Mouse (Mus musculus) midbrain, embryonic 10.5 days (tissue): Measurements from ENCODE around the gene Sgcb. TPM values are rescaled to one million over a fixed set of nuclear protein-coding genes. Genes with fewer than 3 reads are reported as not detected.

ENCODE experiments used
- DNase-seq: peaks from one replicate; pipeline ENCODE4 v3.0.0-alpha.2; 2017; ENCODE audit warnings: low spot score
- H3K27ac ChIP-seq: fragments of 300-500 bp; sonication (generic); replicated peaks from 2 replicates; pipeline ENCODE4 v1.5.1; 2016; ENCODE audit warnings: mild to moderate bottlenecking
- H3K27me3 ChIP-seq: fragments of 300-500 bp; sonication (generic); 2 replicates; pipeline ENCODE4 v1.6.1; 2016; ENCODE audit warnings: low read depth, mild to moderate bottlenecking; ENCODE audit not compliant: poor library complexity, severe bottlenecking
- H3K36me3 ChIP-seq: fragments of 300-500 bp; sonication (generic); 2 replicates; pipeline ENCODE4 v1.6.1; 2016; ENCODE audit warnings: mild to moderate bottlenecking, moderate library complexity
- H3K4me1 ChIP-seq: fragments of 300-500 bp; sonication (generic); 2 replicates; pipeline ENCODE4 v1.6.1; 2016
- H3K4me3 ChIP-seq: fragments of 300-500 bp; sonication (generic); 2 replicates; pipeline ENCODE4 v1.5.1; 2016; ENCODE audit warnings: mild to moderate bottlenecking, moderate library complexity
- H3K9me3 ChIP-seq: fragments of 300-500 bp; sonication (generic); replicated peaks from 2 replicates; pipeline ENCODE4 v1.6.1; 2016; ENCODE audit warnings: mild to moderate bottlenecking
- WGBS: fragments of 180-500 bp; shearing (Covaris S2); methylation state at CpG from one replicate; pipeline ENCODE4 v1.1.7; 2016; 5-methylcytosine and 5-hydroxymethylcytosine counted together
- polyA plus RNA-seq: library from polyadenylated mRNA; unstranded; fragments of >200 nt; fragmentation: Nextera tagmentation; extraction: Ambion mirVana; gene quantifications from 2 replicates; pipeline ENCODE4 v1.2.1, GENCODE M21; 2016

Gene Sgcb
- polyA plus RNA-seq, 1 experiment from 2014 or later = 21.3 TPM

DNA sequence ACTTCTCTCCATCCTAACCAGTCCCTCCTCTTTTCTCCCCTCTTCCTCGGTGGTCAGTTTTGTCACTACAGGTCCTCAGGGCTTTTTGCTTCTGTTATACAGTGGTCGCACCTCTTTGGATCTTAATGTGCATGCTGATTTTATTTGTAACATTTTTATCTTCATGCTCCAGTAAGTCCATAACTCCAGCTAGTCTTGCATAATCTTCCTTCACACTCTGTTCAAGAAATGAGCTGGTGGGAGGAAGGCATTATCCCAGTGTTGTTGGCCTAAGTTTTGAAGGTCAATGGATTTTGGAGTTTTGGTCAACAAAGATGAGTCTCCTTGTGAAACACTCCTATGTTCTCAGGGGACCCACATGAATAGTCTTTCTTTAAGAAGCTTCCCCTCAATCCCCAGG, 20.3 kb upstream of the Sgcb start:
- Histone ChIP-seq H3K27me3 (0 out of 2 replicates have a peak, but pooled peaks cover 14% of the 10 kb centered on the region), H3K4me1 (peaks cover 3% of the 10 kb centered on the region; the same call in 1 of the 2 replicates), H3K27ac (no peak overlapping the region), H3K4me3 (no peak overlapping the region), H3K9me3 (no peaks in the 10 kb centered on the region), H3K36me3 (no peaks in the 10 kb centered on the region)
- no peak for DNase-seq
- 79% methylated on average over 2 of the region's 2 CpGs for WGBS

DNA sequence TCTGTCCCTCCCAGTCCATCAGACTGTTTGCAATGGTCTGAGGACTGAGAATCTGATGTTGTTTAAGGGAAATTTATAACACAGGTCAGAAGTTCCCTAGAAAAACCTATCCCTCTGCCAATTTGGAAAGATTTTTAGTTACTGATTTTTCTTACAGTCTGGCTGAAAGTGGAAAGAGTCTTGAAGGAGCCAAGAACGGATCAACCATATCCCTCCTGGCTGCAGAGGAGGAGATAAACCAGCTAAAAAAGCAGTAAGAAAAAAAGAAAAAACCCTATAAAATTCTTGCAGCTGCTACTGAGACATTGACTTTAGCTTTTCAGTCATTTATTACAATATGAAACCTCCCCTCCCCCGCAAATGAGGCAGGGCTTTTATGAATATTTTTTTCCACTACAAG, 19.1 kb upstream of the Sgcb start:
- Histone ChIP-seq H3K4me1 (peaks cover 3% of the 10 kb centered on the region; the same call in 1 of the 2 replicates), H3K27me3 (0 out of 2 replicates have a peak, but pooled peaks cover 14% of the 10 kb centered on the region), H3K27ac (no peak overlapping the region), H3K4me3 (no peak overlapping the region), H3K36me3 (no peaks in the 10 kb centered on the region), H3K9me3 (no peaks in the 10 kb centered on the region)
- no peak for DNase-seq
- 87% methylated on average over 2 of the region's 2 CpGs for WGBS

- no peak overlapping the region for H3K27ac ChIP-seq
- H3K27me3 ChIP-seq = peaks cover 77% of the 10 kb centered on the region
- under 1% methylated on average over 4 of the region's 4 CpGs for WGBS
Observed at GRCm38 (mm10) chr5:73651855-73652201, 4.2 kb upstream of the Sgcb start.

GRCm38 (mm10) chr5:73651061-73651854, 3.7 kb upstream of the Sgcb start, which contains the start of gene Spata18:
Gene Spata18 (plus strand): TSS chr5:73651379.
- DNase-seq = peak; percentile 56
- Histone ChIP-seq H3K4me1 (peaks cover 48% of the 10 kb centered on the region), H3K27ac (peak within 1 kb of the TSS; percentile 25; the same call in 1 of the 2 replicates), H3K9me3 (no peaks in the 10 kb centered on the region), H3K36me3 (no peaks in the 10 kb centered on the region), H3K27me3 (peaks cover 81% of the 10 kb centered on the region), H3K4me3 (peak within 1 kb of the TSS; percentile 63)
- WGBS = under 1% methylated on average over 57 of the region's 57 CpGs

More at GRCm38 (mm10) chr5:73651855-73652201, 4.2 kb upstream of the Sgcb start:
- peak overlapping the region; percentile 63 for H3K4me3 ChIP-seq
- H3K4me1 ChIP-seq = peaks cover 42% of the 10 kb centered on the region
- peak; percentile 47 for DNase-seq
- H3K36me3 ChIP-seq = no peaks in the 10 kb centered on the region
- no peaks in the 10 kb centered on the region for H3K9me3 ChIP-seq

DNA sequence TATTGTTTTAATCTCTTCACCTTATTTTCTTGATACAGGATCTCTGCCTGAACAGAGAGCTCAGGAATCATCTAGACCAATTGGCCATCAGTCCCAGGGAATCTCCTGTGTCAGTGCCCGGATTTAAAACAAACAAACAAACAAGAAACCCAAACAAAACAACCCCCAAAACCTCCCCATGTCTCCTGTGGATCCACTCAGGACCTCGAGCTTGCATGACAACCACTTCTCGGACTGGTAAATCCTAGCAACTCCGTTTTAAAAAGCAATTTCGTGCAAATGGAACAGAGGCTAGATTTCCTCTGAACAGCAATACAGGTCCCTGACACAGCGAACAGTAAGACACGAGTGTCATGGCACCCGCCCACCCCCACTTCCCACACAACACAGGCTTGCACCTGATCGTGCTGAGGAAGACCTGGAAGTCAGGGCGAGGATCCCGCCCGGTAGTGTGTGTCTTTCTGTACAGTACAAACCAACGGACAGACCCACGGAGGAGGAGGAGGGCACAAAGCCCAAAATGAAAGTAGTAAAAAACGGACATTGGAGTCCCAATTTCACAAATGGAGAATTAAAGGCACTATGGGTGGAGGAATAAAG, 2.9 kb upstream of the Sgcb start:
- Histone ChIP-seq H3K9me3 (no peaks in the 10 kb centered on the region), H3K4me1 (peaks cover 50% of the 10 kb centered on the region), H3K27me3 (peaks cover 89% of the 10 kb centered on the region), H3K4me3 (peak overlapping the region; percentile 63), H3K36me3 (no peaks in the 10 kb centered on the region), H3K27ac (no peak overlapping the region; the same call in 1 of the 2 replicates)
- WGBS = 2% methylated on average over 15 of the region's 15 CpGs
- DNase-seq = peak; percentile 46

DNA sequence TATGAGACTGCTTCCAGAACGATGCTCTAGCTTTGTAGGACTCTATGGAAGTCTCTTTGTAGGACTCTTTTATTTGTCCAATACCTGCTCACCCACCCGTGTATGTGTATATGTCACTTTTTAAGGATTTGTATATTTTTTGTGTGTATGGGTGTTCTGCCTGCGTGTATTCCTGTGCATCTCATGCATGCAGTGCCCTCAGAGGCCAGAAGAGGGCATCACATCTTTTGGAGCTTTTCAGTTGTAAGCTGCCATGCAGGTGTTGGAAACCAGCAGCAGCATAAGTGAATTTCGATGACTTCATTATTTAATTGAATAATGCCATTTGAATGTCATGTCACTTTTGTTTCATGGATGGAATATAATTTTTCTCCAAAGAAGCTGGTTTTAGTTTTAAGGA, 5.5 kb downstream of the Sgcb start:
- Histone ChIP-seq H3K9me3 (no peaks in the 10 kb centered on the region), H3K27me3 (peaks cover 13% of the 10 kb centered on the region), H3K27ac (no peak overlapping the region), H3K4me3 (no peak overlapping the region), H3K36me3 (peaks cover 32% of the 10 kb centered on the region), H3K4me1 (peaks cover 23% of the 10 kb centered on the region)
- 75% methylated on average over 4 of the region's 4 CpGs for WGBS
- no peak for DNase-seq

DNA sequence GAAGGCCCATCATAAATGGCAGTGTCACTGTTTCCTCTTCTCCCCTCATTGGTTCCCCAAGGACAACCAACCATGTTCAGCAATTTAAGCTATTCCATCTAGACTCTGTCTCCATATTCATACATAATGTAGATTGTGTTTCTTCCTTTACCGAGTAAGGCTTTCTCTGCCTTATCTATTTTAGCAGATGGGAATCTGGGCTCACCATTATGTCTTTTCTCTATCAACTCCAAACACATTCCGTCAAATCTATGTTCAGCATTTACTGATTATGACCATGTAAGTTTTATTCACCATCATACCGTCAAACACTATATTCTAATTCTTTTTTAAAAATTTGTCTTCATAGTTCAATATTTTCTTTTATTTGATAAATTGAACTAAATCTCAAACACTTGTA, 6.5 kb downstream of the Sgcb start:
- no peak for DNase-seq
- WGBS = 90% methylated on average over 3 of the region's 3 CpGs
- no peaks in the 10 kb centered on the region for H3K9me3 ChIP-seq

GRCm38 (mm10) chr5:73637337-73638107, 10.1 kb downstream of the Sgcb start:
- H3K4me3 ChIP-seq = no peak overlapping the region
- no peak overlapping the region; the same call in 1 of the 2 replicates for H3K27ac ChIP-seq
- DNase-seq = no peak

More for the DNA sequence above, 6.5 kb downstream of the Sgcb start:
- Histone ChIP-seq H3K27me3 (peaks cover 7% of the 10 kb centered on the region), H3K4me3 (no peak overlapping the region), H3K4me1 (peaks cover 13% of the 10 kb centered on the region), H3K36me3 (peaks cover 41% of the 10 kb centered on the region), H3K27ac (no peak overlapping the region)

DNA sequence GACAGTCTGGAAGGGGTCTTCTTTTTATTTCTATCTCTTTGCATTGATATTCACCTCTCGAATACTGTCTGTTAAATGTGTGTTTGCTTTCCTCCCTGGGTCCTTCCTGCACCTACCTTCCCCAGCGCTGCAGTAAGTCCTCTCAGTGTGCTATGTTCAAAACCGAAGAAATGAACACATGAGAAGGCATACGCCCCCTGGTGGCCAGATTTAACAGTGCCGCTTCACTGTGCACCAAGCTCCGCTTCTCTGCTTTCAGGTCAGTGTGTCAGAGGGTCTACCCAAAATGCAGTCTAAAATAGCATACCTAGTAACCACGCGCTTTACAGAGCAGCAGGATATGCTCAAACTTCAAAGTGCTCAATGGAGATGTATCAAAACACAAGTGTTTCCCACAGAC, 14.4 kb downstream of the Sgcb start:
- DNase-seq = peak; percentile 68
- Histone ChIP-seq H3K36me3 (peaks cover 32% of the 10 kb centered on the region), H3K4me3 (no peak overlapping the region), H3K27me3 (no peaks in the 10 kb centered on the region), H3K9me3 (peaks cover 9% of the 10 kb centered on the region; the same call in 1 of the 2 replicates), H3K27ac (no peak overlapping the region), H3K4me1 (peaks cover 20% of the 10 kb centered on the region)
- 61% methylated on average over 8 of the region's 8 CpGs for WGBS

More at GRCm38 (mm10) chr5:73637337-73638107, 10.1 kb downstream of the Sgcb start:
- 49% methylated on average over 8 of the region's 8 CpGs for WGBS
- H3K36me3 ChIP-seq = peaks cover 56% of the 10 kb centered on the region
- no peaks in the 10 kb centered on the region for H3K27me3 ChIP-seq
- peaks cover 9% of the 10 kb centered on the region; the same call in 1 of the 2 replicates for H3K9me3 ChIP-seq
- peaks cover 12% of the 10 kb centered on the region for H3K4me1 ChIP-seq

DNA sequence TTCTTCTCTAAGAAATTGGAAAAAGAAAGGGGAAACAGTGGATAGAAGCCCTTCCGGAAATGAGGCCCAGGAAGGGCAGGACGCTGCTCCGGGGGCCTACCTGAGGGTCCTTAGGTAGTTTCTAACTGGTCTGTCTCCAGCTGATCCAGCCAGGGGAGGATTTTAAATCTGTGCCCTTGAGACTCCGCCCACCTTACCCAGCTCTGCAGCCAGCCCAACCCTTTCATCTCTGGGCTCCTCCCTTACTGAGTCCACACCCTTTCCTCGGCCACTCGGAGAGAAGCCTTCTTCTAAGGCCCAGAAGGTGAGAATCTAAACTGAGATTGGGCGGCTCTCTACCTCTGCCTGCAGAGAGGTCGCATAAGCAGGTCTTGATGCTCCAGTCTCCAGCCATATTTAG, 15.3 kb downstream of the Sgcb start, which contains the start of gene Lrrc66:
Lrrc66 (minus strand) TSS at position 236 of the 400 bp plus-strand sequence.
- H3K4me3 ChIP-seq = no peak within 1 kb of the TSS
- H3K27me3 ChIP-seq = no peaks in the 10 kb centered on the region
- peaks cover 20% of the 10 kb centered on the region for H3K4me1 ChIP-seq
- no peak for DNase-seq
- WGBS = 78% methylated on average over 8 of the region's 8 CpGs
- no peak within 1 kb of the TSS for H3K27ac ChIP-seq
- H3K9me3 ChIP-seq = peaks cover 9% of the 10 kb centered on the region; the same call in 1 of the 2 replicates
- H3K36me3 ChIP-seq = peaks cover 31% of the 10 kb centered on the region

GRCm38 (mm10) chr5:73631001-73631558, 16.5 kb downstream of the Sgcb start:
- Histone ChIP-seq H3K4me1 (peaks cover 20% of the 10 kb centered on the region), H3K27me3 (no peaks in the 10 kb centered on the region), H3K4me3 (no peak overlapping the region), H3K36me3 (peaks cover 23% of the 10 kb centered on the region), H3K9me3 (peaks cover 9% of the 10 kb centered on the region; the same call in 1 of the 2 replicates), H3K27ac (no peak overlapping the region; the same call in 1 of the 2 replicates)
- WGBS = 59% methylated on average over 10 of the region's 10 CpGs
- DNase-seq = peak; percentile 33

DNA sequence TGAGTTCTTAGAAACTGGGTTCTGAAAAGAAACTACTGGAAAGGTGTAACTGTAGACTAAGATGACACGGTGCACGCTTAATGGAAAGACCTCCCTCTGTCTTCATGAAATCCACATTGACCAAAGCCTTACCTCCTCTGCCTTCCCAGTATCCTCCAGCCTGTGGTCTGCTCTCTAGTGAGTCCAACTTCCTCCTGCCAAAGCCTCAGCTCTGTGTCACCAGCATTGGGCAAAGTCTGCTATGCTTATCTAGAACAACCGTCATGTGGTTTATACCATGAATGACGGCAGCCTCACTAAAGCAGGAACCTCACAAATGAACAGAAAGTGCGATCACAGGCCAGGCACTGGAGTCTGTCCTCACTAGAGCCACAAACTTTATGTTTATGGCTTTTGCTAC, 17.4 kb downstream of the Sgcb start:
- 91% methylated on average over 5 of the region's 5 CpGs for WGBS
- peaks cover 16% of the 10 kb centered on the region for H3K36me3 ChIP-seq
- H3K4me1 ChIP-seq = peaks cover 20% of the 10 kb centered on the region
- H3K27me3 ChIP-seq = no peaks in the 10 kb centered on the region
- peaks cover 9% of the 10 kb centered on the region; the same call in 1 of the 2 replicates for H3K9me3 ChIP-seq
- no peak for DNase-seq
- no peak overlapping the region for H3K4me3 ChIP-seq
- no peak overlapping the region for H3K27ac ChIP-seq
